Mouse (Mus musculus): ENCODE measurements around the gene Pitpna. TPM values are rescaled to one million over a fixed set of nuclear protein-coding genes. Genes with fewer than 3 reads are reported as not detected.
A peak's percentile ranks its signal among the peaks of the same experiment; 100 is the strongest.

Pitpna gene
- polyA plus RNA-seq, 1 experiment from 2014 or later = 54.4 TPM

- no peak for ATAC-seq (ENCODE audit: extremely low read depth, insufficient number of reproducible peaks, low FRiP score, low TSS enrichment)
- Histone ChIP-seq H3K27ac (replicated peaks) (peak overlapping the region; percentile 95), H3K4me1 (peaks cover 65% of the 10 kb centered on the region), H3K9me3 (no peaks in the 10 kb centered on the region), H3K36me3 (peaks cover 26% of the 10 kb centered on the region), H3K27me3 (replicated peaks) (no peaks in the 10 kb centered on the region), H3K4me3 (peak overlapping the region; percentile 78), H3K4me2 (peak overlapping the region; percentile 88), H3K9ac (peak overlapping the region; percentile 94)
- 29% methylated on average over 25 of the region's 25 CpGs for WGBS
These were observed 66.8 kb downstream of the Pitpna start for GRCm38 (mm10) chr11:75654471-75655390.

GRCm38 (mm10) chr11:75655621-75656545, 68.0 kb downstream of the Pitpna start:
- Histone ChIP-seq H3K4me3 (peak overlapping the region; percentile 78), H3K27ac (replicated peaks) (peak overlapping the region; percentile 95), H3K9ac (peak overlapping the region; percentile 94), H3K27me3 (replicated peaks) (no peaks in the 10 kb centered on the region), H3K4me2 (peak overlapping the region; percentile 88), H3K36me3 (peaks cover 37% of the 10 kb centered on the region), H3K4me1 (peaks cover 56% of the 10 kb centered on the region), H3K9me3 (no peaks in the 10 kb centered on the region)
- peak; percentile 55 for ATAC-seq (ENCODE audit: extremely low read depth, insufficient number of reproducible peaks, low FRiP score, low TSS enrichment)
- WGBS = under 1% methylated on average over 75 of the region's 78 CpGs

GRCm38 (mm10) chr11:75656621-75657590, 69.0 kb downstream of the Pitpna start:
- peak overlapping the region; percentile 78 for H3K4me3 ChIP-seq
- peaks cover 47% of the 10 kb centered on the region for H3K36me3 ChIP-seq
- ATAC-seq (ENCODE audit: extremely low read depth, insufficient number of reproducible peaks, low FRiP score, low TSS enrichment) = no peak
- 44% methylated on average over 19 of the region's 20 CpGs for WGBS
- H3K4me2 ChIP-seq = peak overlapping the region; percentile 88
- peaks cover 51% of the 10 kb centered on the region for H3K4me1 ChIP-seq
- peak overlapping the region; percentile 95 for H3K27ac ChIP-seq (replicated peaks)
- no peaks in the 10 kb centered on the region for H3K27me3 ChIP-seq (replicated peaks)
- peak overlapping the region; percentile 94 for H3K9ac ChIP-seq
- H3K9me3 ChIP-seq = no peaks in the 10 kb centered on the region

- no peak for ATAC-seq (ENCODE audit: extremely low read depth, insufficient number of reproducible peaks, low FRiP score, low TSS enrichment)
- H3K9ac ChIP-seq = 0 out of 2 replicates have a peak overlapping the region, but pooled peaks have one; percentile 38
- H3K4me3 ChIP-seq = no peak overlapping the region
- no peaks in the 10 kb centered on the region for H3K9me3 ChIP-seq
- H3K4me2 ChIP-seq = no peak overlapping the region
- H3K27ac ChIP-seq (replicated peaks) = no peak overlapping the region
- H3K4me1 ChIP-seq = peaks cover 42% of the 10 kb centered on the region
- H3K36me3 ChIP-seq = peaks cover 57% of the 10 kb centered on the region
- H3K27me3 ChIP-seq (replicated peaks) = no peaks in the 10 kb centered on the region
These were observed 69.9 kb downstream of the Pitpna start for GRCm38 (mm10) chr11:75657841-75658240.

- peaks cover 37% of the 10 kb centered on the region for H3K4me1 ChIP-seq
- H3K36me3 ChIP-seq = peaks cover 61% of the 10 kb centered on the region
- H3K27me3 ChIP-seq (replicated peaks) = no peaks in the 10 kb centered on the region
- no peaks in the 10 kb centered on the region for H3K9me3 ChIP-seq
- WGBS = 93% methylated on average over 13 of the region's 13 CpGs
- no peak overlapping the region for H3K4me3 ChIP-seq
- no peak overlapping the region for H3K4me2 ChIP-seq
- 0 out of 2 replicates have a peak overlapping the region, but pooled peaks have one; percentile 38 for H3K9ac ChIP-seq
- H3K27ac ChIP-seq (replicated peaks) = no peak overlapping the region
- no peak for ATAC-seq (ENCODE audit: extremely low read depth, insufficient number of reproducible peaks, low FRiP score, low TSS enrichment)
These were observed 70.4 kb downstream of the Pitpna start for GRCm38 (mm10) chr11:75658311-75658710.

GRCm38 (mm10) chr11:75658996-75659750, 71.3 kb downstream of the Pitpna start:
- 70% methylated on average over 14 of the region's 14 CpGs for WGBS
- no peak overlapping the region for H3K4me3 ChIP-seq
- peaks cover 70% of the 10 kb centered on the region for H3K36me3 ChIP-seq

GRCm38 (mm10) chr11:75660081-75660590, 72.2 kb downstream of the Pitpna start:
- Histone ChIP-seq H3K4me1 (peaks cover 22% of the 10 kb centered on the region), H3K27ac (replicated peaks) (no peak overlapping the region), H3K9me3 (no peaks in the 10 kb centered on the region), H3K4me3 (no peak overlapping the region), H3K27me3 (replicated peaks) (no peaks in the 10 kb centered on the region), H3K4me2 (no peak overlapping the region), H3K9ac (no peak overlapping the region), H3K36me3 (peaks cover 77% of the 10 kb centered on the region)
- ATAC-seq (ENCODE audit: extremely low read depth, insufficient number of reproducible peaks, low FRiP score, low TSS enrichment) = no peak
- 88% methylated on average over 12 of the region's 12 CpGs for WGBS

More at GRCm38 (mm10) chr11:75658996-75659750, 71.3 kb downstream of the Pitpna start:
- Histone ChIP-seq H3K27me3 (replicated peaks) (no peaks in the 10 kb centered on the region), H3K9ac (0 out of 2 replicates have a peak overlapping the region, but pooled peaks have one; percentile 8), H3K4me2 (no peak overlapping the region), H3K27ac (replicated peaks) (no peak overlapping the region), H3K4me1 (peaks cover 32% of the 10 kb centered on the region), H3K9me3 (no peaks in the 10 kb centered on the region)
- ATAC-seq (ENCODE audit: extremely low read depth, insufficient number of reproducible peaks, low FRiP score, low TSS enrichment) = no peak

GRCm38 (mm10) chr11:75660941-75661800, 73.3 kb downstream of the Pitpna start:
- Histone ChIP-seq H3K27me3 (replicated peaks) (no peaks in the 10 kb centered on the region), H3K9me3 (no peaks in the 10 kb centered on the region), H3K4me2 (no peak overlapping the region), H3K4me1 (peaks cover 18% of the 10 kb centered on the region), H3K27ac (replicated peaks) (no peak overlapping the region), H3K9ac (no peak overlapping the region), H3K36me3 (peaks cover 88% of the 10 kb centered on the region), H3K4me3 (no peak overlapping the region)
- ATAC-seq (ENCODE audit: extremely low read depth, insufficient number of reproducible peaks, low FRiP score, low TSS enrichment) = no peak
- 90% methylated on average over 21 of the region's 21 CpGs for WGBS

- H3K4me2 ChIP-seq = no peak overlapping the region
- no peaks in the 10 kb centered on the region for H3K27me3 ChIP-seq (replicated peaks)
- H3K36me3 ChIP-seq = peaks cover 97% of the 10 kb centered on the region
- H3K9ac ChIP-seq = no peak overlapping the region
- WGBS = 79% methylated on average over 7 of the region's 7 CpGs
- H3K4me3 ChIP-seq = no peak overlapping the region
- no peak for ATAC-seq (ENCODE audit: extremely low read depth, insufficient number of reproducible peaks, low FRiP score, low TSS enrichment)
- no peaks in the 10 kb centered on the region for H3K9me3 ChIP-seq
- peaks cover 9% of the 10 kb centered on the region for H3K4me1 ChIP-seq
- no peak overlapping the region for H3K27ac ChIP-seq (replicated peaks)
These were observed 74.2 kb downstream of the Pitpna start for GRCm38 (mm10) chr11:75662131-75662530.
